Mouse (Mus musculus) MEL (cell line): ENCODE results near the gene Yju2. TPM values are rescaled to one million over a fixed set of nuclear protein-coding genes. Genes with fewer than 3 reads are reported as not detected.

ENCODE experiments used
- DNase-seq: peaks from one replicate; pipeline ENCODE4 v3.0.0; 2011; ENCODE audit warnings: low read depth, low spot score
- H3K27ac ChIP-seq: 2 replicates; pipeline ENCODE4 v1.5.1; 2012; ENCODE audit warnings: low read depth, mild to moderate bottlenecking, control low read depth, low read length, moderate library complexity; ENCODE audit not compliant: control insufficient read depth
- H3K27me3 ChIP-seq, 2 experiments: fragments of 150-350 bp in 1 of 2; sonication (generic) in 1 of 2; 2 replicates each; pipeline ENCODE4 v1.6.1; 2012; ENCODE audit warnings: low read length in 2 of 2, mild to moderate bottlenecking in 2 of 2, improper control_type of control experiment in 1 of 2, moderate library complexity in 1 of 2; ENCODE audit not compliant: insufficient read depth in 2 of 2, control insufficient read depth in 1 of 2
- H3K36me3 ChIP-seq, 2 experiments: 2 replicates each; pipeline ENCODE4 v1.6.1; 2012 to 2014; ENCODE audit warnings: low read length in 2 of 2, improper control_type of control experiment in 1 of 2, inconsistent platforms in 1 of 2, mild to moderate bottlenecking in 1 of 2; ENCODE audit not compliant: insufficient read depth in 2 of 2, control insufficient read depth in 1 of 2
- H3K4me1 ChIP-seq, 2 experiments: fragments of 150-350 bp in 1 of 2; sonication (generic) in 1 of 2; 2 replicates each; pipeline ENCODE4 v1.6.1; 2012; ENCODE audit warnings: low read length in 2 of 2, improper control_type of control experiment in 1 of 2, mild to moderate bottlenecking in 1 of 2; ENCODE audit not compliant: insufficient read depth in 2 of 2, control insufficient read depth in 1 of 2
- H3K4me3 ChIP-seq, 2 experiments: fragments of 150-350 bp in 1 of 2; sonication (generic) in 1 of 2; 2 replicates each; pipeline ENCODE4 v1.5.1; 2012; ENCODE audit warnings: low read depth in 2 of 2, low read length in 2 of 2, mild to moderate bottlenecking in 2 of 2, moderate library complexity in 2 of 2, control low read depth in 1 of 2, improper control_type of control experiment in 1 of 2; ENCODE audit not compliant: control insufficient read depth in 1 of 2, insufficient read depth in 1 of 2
- H3K79me2 ChIP-seq: 2 replicates; pipeline ENCODE4 v1.6.1; 2012; ENCODE audit warnings: mild to moderate bottlenecking, low read length, moderate library complexity; ENCODE audit not compliant: control insufficient read depth, poor library complexity, insufficient read depth
- H3K9ac ChIP-seq: 2 replicates; pipeline ENCODE4 v1.6.1; 2012; ENCODE audit warnings: low read depth, mild to moderate bottlenecking, control low read depth, low read length, moderate library complexity; ENCODE audit not compliant: control insufficient read depth, poor library complexity, severe bottlenecking
- H3K9me3 ChIP-seq: fragments of 150-350 bp; sonication (generic); replicated peaks from 2 replicates; pipeline ENCODE4 v1.6.1; 2012; ENCODE audit warnings: mild to moderate bottlenecking, low read length, improper control_type of control experiment, moderate library complexity; ENCODE audit not compliant: insufficient read depth
- CTCF ChIP-seq, 3 experiments: IDR thresholded peaks in 2 of 3; conservative IDR thresholded peaks in 1 of 3; 2 replicates each; pipeline ENCODE4 v1.5.1; 2011 to 2012; ENCODE audit warnings: low read length in 3 of 3, low read depth in 2 of 3, mild to moderate bottlenecking in 2 of 3, improper control_type of control experiment in 1 of 3, inconsistent platforms in 1 of 3, mixed read lengths in 1 of 3, moderate library complexity in 1 of 3; ENCODE audit not compliant: control insufficient read depth in 1 of 3, insufficient read depth in 1 of 3, poor library complexity in 1 of 3, severe bottlenecking in 1 of 3
- E2F4 ChIP-seq: IDR thresholded peaks from 2 replicates; pipeline ENCODE4 v1.6.1; 2011; ENCODE audit warnings: low read depth, low read length, improper control_type of control experiment, borderline replicate concordance
- ELF1 ChIP-seq: IDR thresholded peaks from 2 replicates; pipeline ENCODE4 v1.6.1; 2014; ENCODE audit warnings: low read depth, mild to moderate bottlenecking, inconsistent platforms, low read length, improper control_type of control experiment, moderate library complexity
- ETS1 ChIP-seq: IDR thresholded peaks from 2 replicates; pipeline ENCODE4 v1.6.1; 2012; ENCODE audit warnings: low read depth, mild to moderate bottlenecking, inconsistent platforms, low read length, improper control_type of control experiment, moderate library complexity
- GABPA ChIP-seq: IDR thresholded peaks from 2 replicates; pipeline ENCODE4 v1.6.1; 2012; ENCODE audit warnings: low read depth, mild to moderate bottlenecking, inconsistent platforms, low read length, improper control_type of control experiment, moderate library complexity
- HCFC1 ChIP-seq: IDR thresholded peaks from 2 replicates; pipeline ENCODE4 v1.6.1; 2012; ENCODE audit warnings: low read depth, mild to moderate bottlenecking, inconsistent platforms, low read length, improper control_type of control experiment, moderate library complexity
- JUND ChIP-seq: IDR thresholded peaks from 2 replicates; pipeline ENCODE4 v1.6.1; 2011; ENCODE audit warnings: low read depth, mild to moderate bottlenecking, improper control_type of control experiment, low read length
- KAT2A ChIP-seq: conservative IDR thresholded peaks from 2 replicates; pipeline ENCODE4 v1.6.1; 2012; ENCODE audit warnings: low read depth, low read length, improper control_type of control experiment, inconsistent platforms
- MAFK ChIP-seq: IDR thresholded peaks from 2 replicates; pipeline ENCODE4 v1.6.1; 2011; ENCODE audit warnings: low read depth, mild to moderate bottlenecking, low read length, improper control_type of control experiment, borderline replicate concordance
- MAZ ChIP-seq: IDR thresholded peaks from 2 replicates; pipeline ENCODE4 v1.6.1; 2012; ENCODE audit warnings: low read depth, mild to moderate bottlenecking, inconsistent platforms, low read length, improper control_type of control experiment
- MEF2A ChIP-seq: IDR thresholded peaks from 2 replicates; pipeline ENCODE4 v1.6.1; 2014; ENCODE audit warnings: low read depth, mild to moderate bottlenecking, inconsistent platforms, low read length, improper control_type of control experiment; ENCODE audit not compliant: poor library complexity, insufficient replicate concordance, severe bottlenecking; ENCODE audit errors: extremely low read depth
- MXI1 ChIP-seq: IDR thresholded peaks from 2 replicates; pipeline ENCODE4 v1.6.1; 2011; ENCODE audit warnings: mild to moderate bottlenecking, low read depth, low read length, improper control_type of control experiment
- MYB ChIP-seq: IDR thresholded peaks from 2 replicates; pipeline ENCODE4 v1.6.1; 2011; ENCODE audit warnings: mild to moderate bottlenecking, low read depth, low read length, improper control_type of control experiment
- MYC ChIP-seq: IDR thresholded peaks from 2 replicates; pipeline ENCODE4 v1.6.1; 2011; ENCODE audit warnings: low read depth, mild to moderate bottlenecking, low read length, improper control_type of control experiment, moderate library complexity
- NELFE ChIP-seq: IDR thresholded peaks from 2 replicates; pipeline ENCODE4 v1.6.1; 2011; ENCODE audit warnings: low read depth, low read length, improper control_type of control experiment
- NRF1 ChIP-seq: IDR thresholded peaks from 2 replicates; pipeline ENCODE4 v1.6.1; 2014; ENCODE audit warnings: low read depth, mild to moderate bottlenecking, inconsistent platforms, low read length, improper control_type of control experiment, moderate library complexity; ENCODE audit not compliant: poor library complexity, insufficient read depth, severe bottlenecking
- POLR2A ChIP-seq, 2 experiments: IDR thresholded peaks; 2 replicates each; pipeline ENCODE4 v1.6.1; 2011 to 2012; ENCODE audit warnings: low read length in 2 of 2, mild to moderate bottlenecking in 2 of 2, control low read depth in 1 of 2, improper control_type of control experiment in 1 of 2, low read depth in 1 of 2, moderate library complexity in 1 of 2; ENCODE audit not compliant: control insufficient read depth in 1 of 2, insufficient read depth in 1 of 2, poor library complexity in 1 of 2
- POLR2AphosphoS2 ChIP-seq: IDR thresholded peaks from 2 replicates; pipeline ENCODE4 v1.6.1; 2011; ENCODE audit warnings: low read length, improper control_type of control experiment
- POLR2AphosphoS5 ChIP-seq: IDR thresholded peaks from 2 replicates; pipeline ENCODE4 v1.6.1; 2012; ENCODE audit warnings: low read depth, borderline replicate concordance, mild to moderate bottlenecking, inconsistent platforms, low read length, moderate library complexity, mixed read lengths
- RAD21 ChIP-seq: IDR thresholded peaks from 2 replicates; pipeline ENCODE4 v1.6.1; 2011; ENCODE audit warnings: mild to moderate bottlenecking, low read depth, low read length, improper control_type of control experiment
- RCOR1 ChIP-seq: IDR thresholded peaks from 2 replicates; pipeline ENCODE4 v1.6.1; 2012; ENCODE audit warnings: low read depth, mild to moderate bottlenecking, inconsistent platforms, low read length, improper control_type of control experiment
- TAL1 ChIP-seq: IDR thresholded peaks from 2 replicates; pipeline ENCODE4 v1.6.1; 2012; ENCODE audit warnings: mild to moderate bottlenecking, inconsistent platforms, low read length, moderate library complexity, mixed read lengths
- TBP ChIP-seq: IDR thresholded peaks from 2 replicates; pipeline ENCODE4 v1.8.0; 2011; ENCODE audit warnings: low read depth, low read length, improper control_type of control experiment
- TCF12 ChIP-seq: IDR thresholded peaks from 2 replicates; pipeline ENCODE4 v1.6.1; 2014; ENCODE audit warnings: low read depth, mild to moderate bottlenecking, inconsistent platforms, low read length, improper control_type of control experiment, moderate library complexity
- UBTF ChIP-seq: IDR thresholded peaks from 2 replicates; pipeline ENCODE4 v1.6.1; 2012; ENCODE audit warnings: low read depth, mild to moderate bottlenecking, inconsistent platforms, low read length, improper control_type of control experiment, moderate library complexity, borderline replicate concordance; ENCODE audit not compliant: insufficient read depth
- USF2 ChIP-seq, 2 experiments: IDR thresholded peaks; 2 replicates each; pipeline ENCODE4 v1.6.1; 2011 to 2012; ENCODE audit warnings: improper control_type of control experiment in 2 of 2, low read length in 2 of 2, borderline replicate concordance in 1 of 2, inconsistent platforms in 1 of 2, low read depth in 1 of 2, mild to moderate bottlenecking in 1 of 2; ENCODE audit not compliant: insufficient read depth in 1 of 2
- ZC3H11A ChIP-seq: IDR thresholded peaks from 2 replicates; pipeline ENCODE4 v1.6.1; 2012; ENCODE audit warnings: low read depth, mild to moderate bottlenecking, inconsistent platforms, low read length, improper control_type of control experiment
- ZKSCAN1 ChIP-seq: IDR thresholded peaks from 2 replicates; pipeline ENCODE4 v1.6.1; 2012; ENCODE audit warnings: low read depth, mild to moderate bottlenecking, inconsistent platforms, low read length, improper control_type of control experiment, moderate library complexity
- ZNF384 ChIP-seq: IDR thresholded peaks from 2 replicates; pipeline ENCODE4 v1.6.1; 2012; ENCODE audit warnings: low read depth, mild to moderate bottlenecking, inconsistent platforms, low read length, improper control_type of control experiment
- polyA plus RNA-seq, 2 experiments: library from polyadenylated mRNA; stranded (reverse) in 1 of 2; unstranded in 1 of 2; fragments of >175 nt in 1 of 2; fragments of >200 nt in 1 of 2; gene quantifications; 2 replicates each; pipeline versions ENCODE4 v1.2.1 to v1.2.4; 2012; ENCODE audit warnings: low replicate concordance in 2 of 2, low read depth in 1 of 2; ENCODE audit not compliant: insufficient read length in 2 of 2, insufficient read depth in 1 of 2, missing spikeins in 1 of 2
- total RNA-seq: library from RNA; depleted of rRNA; stranded (reverse); fragments of 300-350 nt; gene quantifications from 2 replicates; pipeline ENCODE4 v1.2.3, GENCODE M21; 2012

Yju2 gene
- total and polyA plus RNA-seq, 3 experiments: 18.6 to 91.8 (median 25.2) TPM

DNA sequence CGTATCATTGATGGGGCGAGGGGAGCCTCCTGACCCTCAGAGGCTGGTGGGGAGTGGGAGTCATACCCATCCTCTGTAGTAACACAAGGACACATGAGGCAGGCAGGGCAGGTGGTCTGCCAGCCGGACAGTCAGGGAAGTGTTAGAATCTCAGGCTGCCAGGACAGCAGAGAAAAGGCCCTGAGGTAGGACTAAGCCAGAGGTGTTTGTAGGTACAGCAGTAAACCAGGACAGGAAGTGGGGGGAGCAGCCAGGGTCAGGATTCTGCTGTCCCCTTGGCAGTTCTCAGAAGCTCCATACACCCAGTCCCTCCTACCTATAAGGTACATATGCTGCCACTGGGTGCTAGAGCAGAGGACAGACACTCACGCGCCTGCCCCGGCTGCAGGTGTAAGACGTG is 2.7 kb downstream of the Yju2 start:
- Histone ChIP-seq H3K4me1 (peaks cover 6 to 15% of the 10 kb centered on the region in 2 experiments; a peak in 3 of 4 replicates), H3K36me3 (peaks cover 0 to 5% of the 10 kb centered on the region in 2 experiments; a peak in 2 of 4 replicates), H3K79me2 (peaks cover 10% of the 10 kb centered on the region), H3K9me3 (no peaks in the 10 kb centered on the region), H3K27ac (no peak overlapping the region), H3K27me3 (no peaks in the 10 kb centered on the region), H3K9ac (no peak overlapping the region), H3K4me3 (no peak overlapping the region)
- no peak for DNase-seq
- TF ChIP-seq CTCF (IDR thresholded peaks at IDR 0.05 in 2 of 3, conservative IDR thresholded peaks at IDR 0.05 in 1 of 3; ENCODE audit: control insufficient read depth in 1 of 3, insufficient read depth in 1 of 3, low read depth in 2 of 3, low read length in 3 of 3, poor library complexity in 1 of 3, severe bottlenecking in 1 of 3): no peak
- no peak for TF ChIP-seq ZKSCAN1
- no peak for TF ChIP-seq MYB
- TF ChIP-seq MYC: no peak
- no peak for TF ChIP-seq TCF12
- no peak for TF ChIP-seq POLR2AphosphoS5
- no peak for TF ChIP-seq NELFE
- TF ChIP-seq GABPA: no peak
- TF ChIP-seq USF2 (IDR thresholded peaks at IDR 0.05; ENCODE audit: borderline replicate concordance in 1 of 2, insufficient read depth in 1 of 2, low read depth in 1 of 2, low read length in 2 of 2): no peak
- TF ChIP-seq MAFK: no peak
- no peak for TF ChIP-seq E2F4
- TF ChIP-seq POLR2AphosphoS2: no peak
- no peak for TF ChIP-seq NRF1
- TF ChIP-seq JUND: no peak
- no peak for TF ChIP-seq HCFC1
- no peak for TF ChIP-seq POLR2A (IDR thresholded peaks at IDR 0.05; ENCODE audit: control insufficient read depth in 1 of 2, insufficient read depth in 1 of 2, low read depth in 1 of 2, low read length in 2 of 2, poor library complexity in 1 of 2)
- no peak for TF ChIP-seq MEF2A
- TF ChIP-seq MXI1: no peak

DNA sequence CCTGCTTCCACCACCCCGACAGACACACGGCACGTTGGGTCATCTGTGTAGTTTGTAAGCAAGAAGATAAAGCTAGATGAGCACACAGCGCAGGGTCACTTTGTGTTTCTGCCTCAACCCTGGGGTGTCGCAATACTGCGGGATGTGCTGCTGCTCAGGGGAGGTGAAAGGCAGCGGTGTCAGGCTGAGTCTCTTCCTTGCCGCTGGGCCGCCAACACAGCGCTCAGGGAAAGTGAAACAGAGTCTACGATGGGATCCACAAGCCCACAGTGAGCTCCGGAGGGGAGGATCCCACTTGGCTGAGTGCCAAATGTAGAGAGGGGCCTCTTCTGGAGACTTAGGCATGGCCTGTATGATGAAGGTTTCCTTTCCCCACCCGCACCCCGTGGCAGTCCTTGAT is 4.3 kb downstream of the Yju2 start:
- Histone ChIP-seq H3K4me3 (no peak overlapping the region), H3K4me1 (peaks cover 2 to 9% of the 10 kb centered on the region in 2 experiments; a peak in 1 of 4 replicates), H3K36me3 (peaks cover 0 to 5% of the 10 kb centered on the region in 2 experiments; a peak in 2 of 4 replicates)

More for the DNA sequence above, 4.3 kb downstream of the Yju2 start:
- H3K27ac ChIP-seq: no peak overlapping the region
- TF ChIP-seq RCOR1 (no peak), MYC (no peak), ZKSCAN1 (no peak), TBP (no peak), ZNF384 (no peak), MXI1 (no peak), GABPA (no peak), POLR2AphosphoS2 (no peak), TAL1 (no peak), KAT2A (no peak), ETS1 (no peak), MAZ (no peak), CTCF (IDR thresholded peaks at IDR 0.05 in 2 of 3, conservative IDR thresholded peaks at IDR 0.05 in 1 of 3; ENCODE audit: control insufficient read depth in 1 of 3, insufficient read depth in 1 of 3, low read depth in 2 of 3, low read length in 3 of 3, poor library complexity in 1 of 3, severe bottlenecking in 1 of 3) (no peak), MEF2A (no peak), RAD21 (no peak), MYB (no peak), ZC3H11A (no peak), UBTF (no peak), ELF1 (no peak), HCFC1 (no peak)
- no peaks in the 10 kb centered on the region for H3K27me3 ChIP-seq
- DNase-seq: no peak
- no peaks in the 10 kb centered on the region for H3K9me3 ChIP-seq
- peaks cover 10% of the 10 kb centered on the region for H3K79me2 ChIP-seq
- H3K9ac ChIP-seq: no peak overlapping the region
